Mouse (Mus musculus): ENCODE measurements around the gene Angel1. TPM values are rescaled to one million over a fixed set of nuclear protein-coding genes. Genes with fewer than 3 reads are reported as not detected.

Angel1 gene
- polyA plus RNA-seq (2014; fragmentation: Illumina TruSeq; extraction: RNeasy Lipid Tissue Mini Kit (QIAGEN cat#74804)): 1.4 TPM

DNA sequence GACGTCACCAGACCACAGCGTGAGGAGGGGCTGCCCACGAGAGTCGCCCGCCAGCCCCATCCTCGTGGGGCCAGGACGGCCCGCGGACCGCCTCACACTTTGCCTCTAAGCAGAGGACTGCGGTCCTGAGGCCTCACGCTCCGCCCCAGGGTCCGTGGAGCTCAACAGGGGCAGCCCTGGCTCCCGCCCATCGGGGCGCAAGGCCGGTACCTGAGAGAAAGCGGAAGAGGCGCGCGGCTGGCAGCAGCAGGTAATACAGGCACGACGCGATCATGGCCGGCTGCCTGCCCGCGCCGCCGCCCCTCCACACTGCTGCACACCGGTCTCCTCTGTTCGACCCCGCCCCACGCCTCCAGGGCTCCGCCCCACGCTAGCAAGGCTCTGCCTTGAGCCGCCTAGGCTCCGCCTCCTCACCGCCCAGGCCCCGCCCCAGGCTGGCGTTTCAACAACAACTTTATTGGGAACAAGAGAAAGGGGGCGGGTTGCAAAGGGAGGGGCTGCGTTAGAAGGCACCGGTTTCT, at the start of gene Angel1:
Gene Angel1, minus strand, starts transcription at position 341 of the 521 bp plus-strand sequence.

DNA sequence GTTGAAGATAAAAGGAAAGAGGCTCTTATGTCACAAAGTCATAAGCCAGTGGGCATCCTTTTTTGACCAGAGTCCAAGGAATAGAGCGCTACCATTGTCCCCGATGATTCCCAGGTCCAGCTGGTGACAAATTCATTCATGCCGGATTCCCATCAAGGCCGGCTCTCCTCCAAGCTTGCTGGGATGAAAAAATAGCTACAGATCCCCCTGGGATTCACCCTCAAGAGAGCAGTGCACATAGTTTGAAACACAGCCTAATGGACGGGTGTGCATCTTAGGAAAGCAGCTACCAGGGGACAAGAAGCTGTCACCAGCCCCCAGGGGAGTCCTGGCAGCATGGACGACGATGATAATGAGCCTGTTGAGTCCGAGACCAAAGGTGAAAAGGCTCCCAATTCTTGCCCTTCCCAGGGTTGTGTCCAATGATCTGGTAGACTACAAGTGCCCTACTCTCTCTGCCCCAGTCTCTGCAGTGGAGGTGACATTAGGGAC, 8.1 kb upstream of the Angel1 start, which contains the start of gene Lrrc74a:
Gene Lrrc74a, plus strand, starts transcription at position 51 of the 492 bp plus-strand sequence.

GRCm38 (mm10) chr12:86678591-86679545, 47.4 kb downstream of the Angel1 start, which contains the start of gene Vash1:
Gene Vash1 (plus strand): TSS chr12:86678700.

Other genes starting within 250 kb of the Angel1 start
- gene Vash1, start 47.8 kb downstream of the Angel1 start, polyA plus RNA-seq (2014; fragmentation: Illumina TruSeq; extraction: RNeasy Lipid Tissue Mini Kit (QIAGEN cat#74804)): 0.34 TPM
- gene Lrrc74a, start 7.9 kb upstream of the Angel1 start, polyA plus RNA-seq (2014; fragmentation: Illumina TruSeq; extraction: RNeasy Lipid Tissue Mini Kit (QIAGEN cat#74804)): not detected
- gene Irf2bpl, start 158.3 kb upstream of the Angel1 start, polyA plus RNA-seq (2014; fragmentation: Illumina TruSeq; extraction: RNeasy Lipid Tissue Mini Kit (QIAGEN cat#74804)): 36.3 TPM
- 22.0 TPM for gene Cipc, start 220.6 kb upstream of the Angel1 start, polyA plus RNA-seq (2014; fragmentation: Illumina TruSeq; extraction: RNeasy Lipid Tissue Mini Kit (QIAGEN cat#74804))

All from ovary, adult 10 weeks (tissue).